Mouse (Mus musculus) intestine, embryonic 16.5 days (tissue): Measurements from ENCODE around the gene Alkbh1. TPM values are rescaled to one million over a fixed set of nuclear protein-coding genes. Genes with fewer than 3 reads are reported as not detected.

ENCODE experiments used
- ATAC-seq: fragments of 200-750 bp; cut with Nextera tagmentation; 2 replicates; pipeline ENCODE4 v1.8.0; 2017; ENCODE audit warnings: moderate TSS enrichment, moderate library complexity
- H3K27ac ChIP-seq: fragments of 300-500 bp; sonication (generic); 2 replicates; pipeline ENCODE4 v1.5.1; 2014; ENCODE audit warnings: mild to moderate bottlenecking, low read length
- H3K27me3 ChIP-seq: fragments of 300-500 bp; sonication (generic); replicated peaks from 2 replicates; pipeline ENCODE4 v1.6.1; 2014; ENCODE audit warnings: low read length, control low read depth, mixed read lengths; ENCODE audit not compliant: control insufficient read depth, insufficient read depth
- H3K36me3 ChIP-seq: fragments of 300-500 bp; sonication (generic); 2 replicates; pipeline ENCODE4 v1.6.1; 2014; ENCODE audit warnings: low read length, control low read depth; ENCODE audit not compliant: control insufficient read depth, insufficient read depth
- H3K4me1 ChIP-seq: fragments of 300-500 bp; sonication (generic); 2 replicates; pipeline ENCODE4 v1.6.1; 2014; ENCODE audit warnings: low read length, control low read depth, mixed read lengths; ENCODE audit not compliant: control insufficient read depth, insufficient read depth
- H3K4me2 ChIP-seq: fragments of 300-500 bp; sonication (generic); 2 replicates; pipeline ENCODE4 v1.6.1; 2014; ENCODE audit warnings: low read depth, low read length, control low read depth
- H3K4me3 ChIP-seq: fragments of 300-500 bp; sonication (generic); 2 replicates; pipeline ENCODE4 v1.5.1; 2014; ENCODE audit warnings: mild to moderate bottlenecking, low read length
- H3K9ac ChIP-seq: fragments of 300-500 bp; sonication (generic); 2 replicates; pipeline ENCODE4 v1.6.1; 2014; ENCODE audit warnings: low read depth, low read length
- H3K9me3 ChIP-seq: fragments of 300-500 bp; sonication (generic); 2 replicates; pipeline ENCODE4 v1.6.1; 2016; ENCODE audit warnings: low read length, control low read depth; ENCODE audit not compliant: control insufficient read depth
- WGBS: fragments of 180-500 bp; shearing (Covaris S2); extraction: QIAGEN DNeasy Blood & Tissue Kit; methylation state at CpG from one replicate; pipeline ENCODE4 v1.1.7; 2014; 5-methylcytosine and 5-hydroxymethylcytosine counted together
- polyA plus RNA-seq: library from polyadenylated mRNA; unstranded; fragments of >200 nt; fragmentation: Nextera tagmentation; extraction: Ambion mirVana; gene quantifications from 2 replicates; pipeline ENCODE4 v1.2.1, GENCODE M21; 2015

The Alkbh1 gene
- polyA plus RNA-seq, 1 experiment from 2014 or later: 52.0 TPM

DNA sequence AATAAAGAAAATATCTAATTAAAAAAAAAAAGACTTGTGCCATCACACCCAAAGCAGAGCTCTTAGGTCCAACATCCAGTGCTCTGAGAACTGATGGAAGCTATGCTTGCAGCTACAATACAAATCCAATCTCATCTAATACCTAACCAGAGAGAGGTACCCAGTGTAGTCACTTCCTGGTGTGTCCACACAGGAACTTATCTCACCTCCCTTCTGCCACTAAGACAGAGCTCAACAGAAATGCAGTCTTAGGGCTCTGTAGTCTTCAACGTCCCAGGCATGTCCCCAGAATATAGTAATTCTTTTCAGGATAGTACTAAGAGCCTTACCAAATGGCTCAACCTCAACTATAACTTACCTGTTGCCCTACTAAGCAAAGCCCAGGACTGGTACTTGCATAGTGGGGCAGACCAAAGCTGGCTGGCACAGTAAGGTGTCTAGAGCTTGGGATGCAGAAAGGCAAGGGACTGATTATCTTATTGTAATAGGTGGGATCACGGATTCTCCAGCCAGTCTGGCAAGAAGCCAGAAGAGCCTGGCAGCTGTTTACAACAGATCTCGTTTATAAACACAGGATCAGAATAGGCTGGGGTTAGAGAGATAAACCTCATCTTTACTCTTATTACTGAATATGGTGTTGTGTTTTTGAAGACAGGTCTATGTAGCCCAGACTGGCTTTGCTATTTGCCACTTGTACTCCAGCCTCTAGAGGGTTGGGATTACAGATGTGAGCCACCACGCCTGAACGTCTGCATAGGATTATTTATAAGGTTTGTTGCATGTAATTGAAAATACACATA is 21.9 kb downstream of the Alkbh1 start:
- no peaks in the 10 kb centered on the region for H3K27me3 ChIP-seq
- 0 out of 2 replicates have a peak, but pooled peaks have one; percentile 8 for ATAC-seq
- 55% methylated on average over 5 of the region's 5 CpGs for WGBS

DNA sequence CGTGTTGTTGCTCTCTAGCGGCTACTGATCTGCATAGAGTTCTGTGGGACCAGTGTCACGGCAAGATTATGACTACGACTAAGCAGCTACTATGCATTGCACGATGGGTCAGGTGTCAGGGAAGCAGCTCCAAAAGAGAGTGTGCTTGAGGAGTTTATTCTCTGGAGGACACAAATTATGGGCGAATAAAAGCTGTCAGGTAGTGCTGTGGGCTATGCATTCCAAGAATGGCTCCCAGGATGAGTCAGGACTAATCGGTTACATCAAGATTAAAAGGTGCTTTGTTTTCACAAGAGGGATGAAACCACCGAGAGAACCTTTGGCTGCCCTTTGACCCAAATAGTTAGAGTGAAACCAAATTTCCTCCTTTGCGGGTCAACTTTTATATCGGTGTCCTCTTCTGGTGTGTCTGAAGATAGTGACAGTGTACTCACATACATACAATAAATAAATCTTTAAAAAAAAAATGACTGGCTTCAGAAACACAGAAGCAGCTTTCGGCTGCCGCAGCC is 23.8 kb downstream of the Alkbh1 start:
- H3K4me2 ChIP-seq: no peak overlapping the region
- ATAC-seq: 0 out of 2 replicates have a peak, but pooled peaks have one; percentile 21

More for the DNA sequence above, 21.9 kb downstream of the Alkbh1 start:
- no peak overlapping the region for H3K4me3 ChIP-seq
- H3K36me3 ChIP-seq: peaks cover 5% of the 10 kb centered on the region
- H3K4me2 ChIP-seq: no peak overlapping the region
- no peaks in the 10 kb centered on the region for H3K9me3 ChIP-seq
- H3K27ac ChIP-seq: no peak overlapping the region
- no peaks in the 10 kb centered on the region for H3K4me1 ChIP-seq
- no peak overlapping the region for H3K9ac ChIP-seq

DNA sequence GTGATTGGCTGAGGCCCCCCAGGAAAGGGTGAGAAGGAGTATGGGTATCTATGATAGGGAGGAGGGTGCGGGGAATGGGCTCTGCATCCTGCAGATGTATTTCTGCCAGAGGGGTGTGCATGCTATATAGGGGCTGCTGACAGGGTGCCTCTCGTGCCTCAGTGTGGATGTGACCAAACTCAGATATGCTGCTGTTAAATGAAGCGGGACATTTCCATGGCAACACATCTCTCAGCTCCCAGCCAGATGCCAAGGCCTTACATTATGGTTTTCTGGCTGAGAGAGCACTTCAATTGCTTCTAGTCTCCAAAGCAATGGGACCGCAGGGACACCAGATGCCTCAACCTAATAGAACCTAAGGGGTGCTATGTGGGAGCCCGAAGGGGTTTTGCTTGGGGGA is 24.9 kb downstream of the Alkbh1 start:
- ATAC-seq: no peak
- no peaks in the 10 kb centered on the region for H3K4me1 ChIP-seq
- 76% methylated on average over 5 of the region's 5 CpGs for WGBS

More for the DNA sequence above, 23.8 kb downstream of the Alkbh1 start:
- Histone ChIP-seq H3K4me1 (no peaks in the 10 kb centered on the region), H3K9me3 (no peaks in the 10 kb centered on the region), H3K27me3 (no peaks in the 10 kb centered on the region), H3K27ac (no peak overlapping the region), H3K9ac (no peak overlapping the region), H3K36me3 (peaks cover 5% of the 10 kb centered on the region), H3K4me3 (no peak overlapping the region)
- 58% methylated on average over 12 of the region's 12 CpGs for WGBS

DNA sequence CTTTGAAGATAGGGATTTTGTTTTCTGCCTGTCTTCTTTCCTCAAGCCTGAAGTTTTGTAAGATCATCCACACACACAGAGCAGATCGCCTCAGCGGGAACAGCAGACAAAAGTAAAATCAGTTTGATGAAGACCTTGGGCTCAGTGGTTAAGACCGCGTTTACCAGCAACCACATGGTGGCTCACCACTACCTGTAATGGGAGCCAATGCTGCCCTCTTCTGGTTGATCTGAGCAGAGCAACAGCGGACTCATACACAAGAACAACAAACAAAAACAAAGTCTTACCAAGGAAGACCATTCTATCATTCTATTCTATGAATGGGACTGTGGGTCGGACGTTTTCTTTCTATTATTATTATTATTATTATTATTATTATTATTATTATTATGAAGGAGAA is 27.1 kb downstream of the Alkbh1 start:
- Histone ChIP-seq H3K36me3 (no peaks in the 10 kb centered on the region), H3K27ac (no peak overlapping the region), H3K4me3 (no peak overlapping the region), H3K9me3 (no peaks in the 10 kb centered on the region), H3K4me2 (no peak overlapping the region), H3K4me1 (no peaks in the 10 kb centered on the region), H3K9ac (no peak overlapping the region), H3K27me3 (no peaks in the 10 kb centered on the region)
- 32% methylated on average over 7 of the region's 7 CpGs for WGBS
- peak; percentile 21; the same call in 1 of the 2 replicates for ATAC-seq

More for the DNA sequence above, 24.9 kb downstream of the Alkbh1 start:
- no peak overlapping the region for H3K27ac ChIP-seq
- H3K4me3 ChIP-seq: no peak overlapping the region
- peaks cover 5% of the 10 kb centered on the region for H3K36me3 ChIP-seq
- no peak overlapping the region for H3K9ac ChIP-seq
- no peaks in the 10 kb centered on the region for H3K9me3 ChIP-seq
- no peaks in the 10 kb centered on the region for H3K27me3 ChIP-seq
- H3K4me2 ChIP-seq: no peak overlapping the region

DNA sequence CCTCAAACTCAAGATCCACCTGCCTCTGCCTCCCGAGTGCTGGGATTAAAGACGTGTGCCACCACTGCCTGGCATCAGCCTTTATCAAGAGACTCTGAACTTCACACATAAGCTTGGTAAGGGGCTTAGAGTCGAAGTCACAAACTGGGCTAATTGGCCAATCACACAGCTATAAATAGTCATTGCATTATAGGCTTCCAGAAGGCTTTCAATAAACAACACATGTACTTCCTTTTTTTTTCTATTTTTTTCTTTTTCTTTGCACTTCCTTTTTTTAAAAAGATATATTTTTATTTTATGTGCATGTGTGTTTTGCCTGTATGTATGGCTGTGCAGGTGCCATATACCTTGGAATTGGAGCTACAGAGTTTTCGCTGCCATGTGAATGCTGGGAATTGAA is 28.5 kb downstream of the Alkbh1 start:
- Histone ChIP-seq H3K36me3 (no peaks in the 10 kb centered on the region), H3K27me3 (no peaks in the 10 kb centered on the region), H3K4me2 (no peak overlapping the region), H3K4me3 (no peak overlapping the region), H3K9ac (no peak overlapping the region), H3K27ac (no peak overlapping the region), H3K9me3 (no peaks in the 10 kb centered on the region), H3K4me1 (no peaks in the 10 kb centered on the region)
- 77% methylated on average over 4 of the region's 4 CpGs for WGBS
- ATAC-seq: no peak

DNA sequence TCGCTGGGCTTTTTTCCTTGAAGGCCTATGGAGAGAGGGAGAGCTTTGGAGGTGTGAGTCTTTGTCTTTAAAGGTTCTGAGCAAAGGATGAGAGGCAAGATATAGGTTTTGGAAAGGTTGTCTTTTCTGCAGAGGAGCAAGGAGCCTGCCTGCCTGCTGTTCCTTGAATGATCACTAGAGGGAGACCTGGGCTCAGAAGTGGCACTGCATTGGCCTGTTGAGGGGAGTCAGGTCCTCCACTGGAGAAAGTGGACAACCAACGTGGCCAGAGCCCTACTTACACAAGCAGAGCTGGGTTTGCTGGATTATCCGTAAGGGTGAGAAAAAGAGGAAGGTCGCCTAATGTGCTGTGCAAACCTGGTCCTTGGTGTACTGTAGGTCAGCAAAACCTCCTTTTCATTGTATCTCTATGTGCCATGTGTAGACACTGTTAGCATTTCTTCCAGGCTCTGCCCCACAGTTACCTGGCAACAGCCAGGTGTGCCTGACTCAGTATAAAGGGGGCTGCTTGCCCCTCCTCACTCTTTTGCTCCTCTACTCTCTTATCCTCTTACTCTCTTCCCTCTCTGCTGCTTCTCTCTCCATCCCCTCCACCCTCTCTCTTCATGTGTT is 30.5 kb downstream of the Alkbh1 start:
- ATAC-seq: no peak
- H3K36me3 ChIP-seq: no peaks in the 10 kb centered on the region
- peaks cover 1% of the 10 kb centered on the region; the same call in 1 of the 2 replicates for H3K4me1 ChIP-seq
- H3K27me3 ChIP-seq: no peaks in the 10 kb centered on the region
- no peak overlapping the region for H3K4me3 ChIP-seq
- no peak overlapping the region for H3K27ac ChIP-seq
- no peaks in the 10 kb centered on the region for H3K9me3 ChIP-seq
- no peak overlapping the region for H3K4me2 ChIP-seq
- 24% methylated on average over 4 of the region's 4 CpGs for WGBS
- H3K9ac ChIP-seq: no peak overlapping the region

DNA sequence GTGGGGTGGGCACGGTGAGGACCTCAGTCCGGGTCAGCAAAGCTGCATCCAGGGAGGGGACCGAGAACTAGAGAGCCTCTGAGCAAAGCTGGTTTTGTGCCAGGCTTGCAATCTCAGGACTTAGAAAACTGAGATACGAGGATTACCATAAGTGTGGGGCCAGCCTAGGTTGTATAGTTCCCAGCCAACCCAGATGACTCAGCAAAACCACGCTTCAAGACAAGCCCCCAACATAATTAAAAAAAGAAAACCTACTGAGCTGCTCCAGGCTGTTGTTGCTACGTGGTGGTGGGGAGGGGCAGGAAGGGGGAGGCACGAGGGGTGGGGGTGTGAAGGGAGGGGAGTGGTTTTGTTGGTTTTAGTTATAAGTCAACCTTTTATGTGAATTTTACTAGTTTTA is 32.8 kb downstream of the Alkbh1 start:
- no peak overlapping the region for H3K27ac ChIP-seq
- H3K36me3 ChIP-seq: no peaks in the 10 kb centered on the region
- H3K4me3 ChIP-seq: no peak overlapping the region
- whole genome bisulfite sequencing: 41% methylated on average over 7 of the region's 7 CpGs
- H3K9me3 ChIP-seq: no peaks in the 10 kb centered on the region
- H3K9ac ChIP-seq: no peak overlapping the region
- H3K4me1 ChIP-seq: peaks cover 10% of the 10 kb centered on the region
- 0 out of 2 replicates have a peak, but pooled peaks have one; percentile 17 for ATAC-seq
- no peaks in the 10 kb centered on the region for H3K27me3 ChIP-seq
- no peak overlapping the region for H3K4me2 ChIP-seq

DNA sequence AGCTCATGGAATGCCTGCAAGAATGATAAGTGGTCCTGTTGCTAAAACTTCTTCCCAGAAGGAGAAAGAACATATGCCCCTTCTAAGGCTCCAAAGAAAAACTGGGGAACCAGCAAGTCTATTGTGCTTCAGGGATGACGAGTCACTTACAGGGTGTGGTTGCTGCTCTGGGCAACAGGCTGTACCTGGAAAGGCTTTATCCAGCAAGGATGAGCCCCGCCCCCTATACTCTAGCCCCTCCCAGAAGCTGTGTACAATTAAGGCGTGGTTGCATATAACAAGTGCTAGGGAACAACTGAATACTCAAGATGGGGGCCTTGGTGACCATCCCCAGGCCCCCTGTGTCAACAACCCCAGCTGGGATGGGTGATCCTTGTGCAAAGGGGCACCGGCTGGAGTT is 34.7 kb downstream of the Alkbh1 start:
- Histone ChIP-seq H3K4me2 (no peak overlapping the region), H3K36me3 (no peaks in the 10 kb centered on the region), H3K4me3 (no peak overlapping the region), H3K9me3 (no peaks in the 10 kb centered on the region), H3K9ac (no peak overlapping the region), H3K27ac (no peak overlapping the region), H3K27me3 (no peaks in the 10 kb centered on the region), H3K4me1 (peaks cover 13% of the 10 kb centered on the region)
- peak; percentile 23; the same call in 1 of the 2 replicates for ATAC-seq
- 69% methylated on average over 4 of the region's 4 CpGs for WGBS

DNA sequence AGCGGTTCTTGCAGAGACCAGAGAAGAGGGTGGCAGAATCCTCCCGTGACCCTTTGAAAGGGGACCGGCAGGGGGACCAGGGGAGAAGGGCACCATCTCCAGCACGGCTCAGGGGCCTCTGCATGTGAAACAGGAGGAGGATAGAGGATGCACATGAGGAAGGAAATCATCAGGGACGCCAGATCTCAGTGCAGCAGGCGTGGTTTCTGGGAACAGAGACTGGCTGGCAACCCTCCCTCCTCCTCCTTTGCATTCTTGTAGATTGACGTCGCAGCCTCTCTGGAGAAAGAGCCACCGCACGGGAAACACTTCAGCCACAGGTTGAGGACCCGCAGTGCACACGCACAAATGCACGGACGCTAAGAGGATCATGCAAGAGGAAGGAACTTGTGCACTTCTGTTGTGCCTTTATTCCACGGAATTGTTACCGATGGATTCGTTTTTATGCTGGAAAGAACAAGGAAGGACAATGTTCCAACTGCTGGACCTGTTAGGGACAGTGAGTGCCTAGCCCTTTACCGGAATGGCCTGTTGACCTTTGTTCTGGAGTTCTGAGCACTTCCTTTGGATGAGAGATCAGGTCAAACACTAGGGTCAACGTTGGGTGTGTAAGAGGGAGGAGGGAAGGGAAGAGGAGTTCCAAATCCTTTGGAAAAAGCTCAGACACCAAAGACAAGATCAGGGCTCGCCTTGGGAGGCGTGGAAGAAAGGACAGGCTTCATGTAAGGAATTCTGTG is 35.8 kb downstream of the Alkbh1 start:
- no peaks in the 10 kb centered on the region for H3K36me3 ChIP-seq
- peak overlapping the region; percentile 42 for H3K4me2 ChIP-seq
- H3K4me3 ChIP-seq: peak overlapping the region; percentile 24
- peak overlapping the region; percentile 73 for H3K27ac ChIP-seq
- H3K27me3 ChIP-seq: no peaks in the 10 kb centered on the region
- no peaks in the 10 kb centered on the region for H3K9me3 ChIP-seq
- peaks cover 13% of the 10 kb centered on the region for H3K4me1 ChIP-seq
- ATAC-seq: peak; percentile 43
- peak overlapping the region; percentile 54 for H3K9ac ChIP-seq
- 27% methylated on average over 21 of the region's 21 CpGs for WGBS
